Mouse (Mus musculus): ENCODE data around the gene Cish. TPM values are rescaled to one million over a fixed set of nuclear protein-coding genes. Genes with fewer than 3 reads are reported as not detected.
A peak's percentile ranks its signal among the peaks of the same experiment; 100 is the strongest.

Gene Cish
- total and polyA plus RNA-seq, 3 experiments, result 10.0 to 24.5 TPM; not detected in 1

- no peak for TF ChIP-seq MXI1 (IDR thresholded peaks at IDR 0.05; ENCODE audit: low read depth, low read length)
- no peak for TF ChIP-seq USF2 (IDR thresholded peaks at IDR 0.05; ENCODE audit: borderline replicate concordance in 1 of 2, insufficient read depth in 1 of 2, low read depth in 1 of 2, low read length in 2 of 2)
- no peak for TF ChIP-seq TBP (IDR thresholded peaks at IDR 0.05; ENCODE audit: low read depth, low read length)
- no peak for TF ChIP-seq KAT2A (conservative IDR thresholded peaks at IDR 0.05; ENCODE audit: low read depth, low read length)
- TF ChIP-seq GATA1 (IDR thresholded peaks at IDR 0.05; ENCODE audit: low read depth, low read length), result no peak
- TF ChIP-seq BHLHE40 (IDR thresholded peaks at IDR 0.05; ENCODE audit: borderline replicate concordance, low read depth, low read length), result no peak
- TF ChIP-seq HCFC1 (IDR thresholded peaks at IDR 0.05; ENCODE audit: low read depth, low read length), result no peak
- TF ChIP-seq MAZ (IDR thresholded peaks at IDR 0.05; ENCODE audit: low read depth, low read length), result no peak
- TF ChIP-seq RCOR1 (IDR thresholded peaks at IDR 0.05; ENCODE audit: low read depth, low read length), result no peak
- no peak for TF ChIP-seq SIN3A (IDR thresholded peaks at IDR 0.05; ENCODE audit: low read length)
- TF ChIP-seq ZNF384 (IDR thresholded peaks at IDR 0.05; ENCODE audit: low read depth, low read length), result no peak
- TF ChIP-seq EP300 (IDR thresholded peaks at IDR 0.05; ENCODE audit: low read depth in 1 of 2, low read length in 2 of 2), result no peak
- TF ChIP-seq RAD21 (IDR thresholded peaks at IDR 0.05; ENCODE audit: low read depth, low read length), result no peak
- no peak for TF ChIP-seq POLR2A (IDR thresholded peaks at IDR 0.05; ENCODE audit: control insufficient read depth in 1 of 2, insufficient read depth in 1 of 2, low read depth in 1 of 2, low read length in 2 of 2, poor library complexity in 1 of 2)
- no peak for TF ChIP-seq ZMIZ1 (IDR thresholded peaks at IDR 0.05; ENCODE audit: low read depth, low read length)
- no peak for TF ChIP-seq ZC3H11A (IDR thresholded peaks at IDR 0.05; ENCODE audit: low read depth, low read length)
- no peak for TF ChIP-seq CTCF (IDR thresholded peaks at IDR 0.05 in 2 of 3, conservative IDR thresholded peaks at IDR 0.05 in 1 of 3; ENCODE audit: control insufficient read depth in 1 of 3, insufficient read depth in 1 of 3, low read depth in 2 of 3, low read length in 3 of 3, poor library complexity in 1 of 3, severe bottlenecking in 1 of 3)
- no peak for TF ChIP-seq NRF1 (IDR thresholded peaks at IDR 0.05; ENCODE audit: insufficient read depth, low read depth, low read length, poor library complexity, severe bottlenecking)
- no peak for TF ChIP-seq GABPA (IDR thresholded peaks at IDR 0.05; ENCODE audit: low read depth, low read length)
- peaks cover 4 to 44% of the 10 kb centered on the region in 2 experiments for H3K4me1 ChIP-seq (ENCODE audit: control insufficient read depth in 1 of 2, insufficient read depth in 2 of 2, low read length in 2 of 2)
- H3K79me2 ChIP-seq (ENCODE audit: control insufficient read depth, insufficient read depth, low read length, poor library complexity), result 0 out of 2 replicates have a peak, but pooled peaks cover 1% of the 10 kb centered on the region
- peaks cover 0 to 24% of the 10 kb centered on the region in 2 experiments; a peak in 2 of 4 replicates for H3K36me3 ChIP-seq (ENCODE audit: control insufficient read depth in 1 of 2, insufficient read depth in 2 of 2, low read length in 2 of 2)
- no peaks in the 10 kb centered on the region for H3K9me3 ChIP-seq (replicated peaks; ENCODE audit: insufficient read depth, low read length)
- H3K9ac ChIP-seq (ENCODE audit: control insufficient read depth, low read depth, low read length, poor library complexity, severe bottlenecking), result no peak overlapping the region
- H3K4me3 ChIP-seq (ENCODE audit: control insufficient read depth in 1 of 2, insufficient read depth in 1 of 2, low read depth in 2 of 2, low read length in 2 of 2), result no peak overlapping the region
- peak overlapping the region; percentile 8; the same call in 1 of the 2 replicates for H3K27ac ChIP-seq (ENCODE audit: control insufficient read depth, low read depth, low read length)
- no peak for DNase-seq (ENCODE audit: low read depth, low spot score)
- H3K27me3 ChIP-seq (ENCODE audit: control insufficient read depth in 1 of 2, insufficient read depth in 2 of 2, low read length in 2 of 2), result no peaks in the 10 kb centered on the region
These were observed 10.0 kb downstream of the Cish start for GRCm38 (mm10) chr9:107305601-107306542.
